Mouse (Mus musculus) limb, embryonic 11.5 days (tissue): Measurements from ENCODE around the gene Actr3. TPM values are rescaled to one million over a fixed set of nuclear protein-coding genes. Genes with fewer than 3 reads are reported as not detected.
A peak's percentile ranks its signal among the peaks of the same experiment; 100 is the strongest.

Experiments used
- ATAC-seq: fragments of 200-750 bp; cut with Nextera tagmentation; 2 replicates; pipeline ENCODE4 v1.8.0; 2017; ENCODE audit warnings: low read depth; ENCODE audit not compliant: insufficient number of reproducible peaks, low FRiP score, low TSS enrichment
- DNase-seq: peaks from one replicate; pipeline ENCODE4 v3.0.0-alpha.2; 2015; ENCODE audit warnings: low spot score
- H3K27ac ChIP-seq: fragments of 300-500 bp; sonication (generic); replicated peaks from 2 replicates; pipeline ENCODE4 v1.5.1; 2014; ENCODE audit warnings: low read depth, mild to moderate bottlenecking, low read length
- H3K27me3 ChIP-seq: fragments of 300-500 bp; sonication (generic); 2 replicates; pipeline ENCODE4 v1.6.1; 2014; ENCODE audit warnings: mild to moderate bottlenecking, low read length, mixed read lengths; ENCODE audit not compliant: control insufficient read depth, insufficient read depth
- H3K36me3 ChIP-seq: fragments of 300-500 bp; sonication (generic); 2 replicates; pipeline ENCODE4 v1.6.1; 2014; ENCODE audit warnings: mild to moderate bottlenecking, low read length, moderate library complexity, mixed read lengths; ENCODE audit not compliant: control insufficient read depth, insufficient read depth
- H3K4me1 ChIP-seq: fragments of 300-500 bp; sonication (generic); 2 replicates; pipeline ENCODE4 v1.6.1; 2014; ENCODE audit warnings: low read length, mixed read lengths; ENCODE audit not compliant: control insufficient read depth, insufficient read depth
- H3K4me2 ChIP-seq: fragments of 300-500 bp; sonication (generic); 2 replicates; pipeline ENCODE4 v1.6.1; 2014; ENCODE audit warnings: low read depth, mild to moderate bottlenecking, moderate library complexity; ENCODE audit not compliant: severe bottlenecking
- H3K4me3 ChIP-seq: fragments of 300-500 bp; sonication (generic); 2 replicates; pipeline ENCODE4 v1.5.1; 2014; ENCODE audit warnings: low read depth, low read length
- H3K9ac ChIP-seq: fragments of 300-500 bp; sonication (generic); 2 replicates; pipeline ENCODE4 v1.6.1; 2014; ENCODE audit warnings: mild to moderate bottlenecking, low read length
- H3K9me3 ChIP-seq: fragments of 300-500 bp; sonication (generic); 2 replicates; pipeline ENCODE4 v1.6.1; 2016; ENCODE audit warnings: low read length; ENCODE audit not compliant: control insufficient read depth
- WGBS: fragments of 180-500 bp; shearing (Covaris S2); extraction: QIAGEN DNeasy Blood & Tissue Kit; methylation state at CpG from one replicate; pipeline ENCODE4 v1.1.7; 2014; 5-methylcytosine and 5-hydroxymethylcytosine counted together
- polyA plus RNA-seq: library from polyadenylated mRNA; unstranded; fragments of >200 nt; fragmentation: Nextera tagmentation; extraction: Ambion mirVana; gene quantifications from 2 replicates; pipeline ENCODE4 v1.2.1, GENCODE M21; 2014

The Actr3 gene
- 234 and 245 TPM in 2 replicates for polyA plus RNA-seq

DNA sequence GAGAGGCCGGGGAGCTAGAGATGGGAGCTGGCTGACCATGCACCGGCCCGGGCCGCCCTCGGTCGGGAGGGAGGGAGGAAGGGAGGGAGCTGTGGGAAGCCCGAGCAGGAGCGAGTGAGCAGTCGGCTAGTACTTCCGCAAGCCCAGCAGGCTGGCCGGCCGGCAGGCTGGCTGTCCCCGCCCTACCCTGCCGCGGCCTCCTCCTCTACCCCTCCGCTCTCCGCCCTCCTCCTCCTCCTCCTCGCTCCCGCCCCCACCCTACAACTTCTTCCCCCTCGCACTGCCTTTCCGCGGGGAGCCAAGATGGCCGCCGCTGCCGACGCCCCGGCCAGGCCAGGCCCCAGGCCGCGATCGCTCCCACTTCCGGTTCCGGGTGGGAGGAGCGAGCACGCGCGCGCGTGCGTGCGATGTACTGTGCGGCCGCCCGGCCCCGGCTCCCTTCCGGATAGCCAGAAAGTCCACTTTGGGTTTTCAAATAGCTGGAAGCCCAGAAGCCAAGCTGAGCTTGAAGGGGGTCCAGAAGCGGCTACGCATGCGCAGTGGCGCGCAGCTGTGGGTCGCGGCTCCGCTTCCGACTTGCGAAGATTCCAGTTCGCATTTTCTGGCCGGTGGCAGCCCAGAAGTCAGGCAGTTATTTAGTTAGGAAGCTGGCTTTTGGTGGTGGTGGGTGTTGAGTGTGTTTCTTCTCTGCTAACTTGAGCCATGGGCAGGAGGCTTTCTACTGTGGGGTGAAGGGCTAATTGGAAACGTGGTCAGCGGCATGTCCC, at the start of gene Actr3:
TSS of gene Actr3 (minus strand) at position 359 of the 767 bp plus-strand sequence.
- Histone ChIP-seq H3K4me1 (peaks cover 3% of the 10 kb centered on the region; the same call in 1 of the 2 replicates), H3K36me3 (no peaks in the 10 kb centered on the region), H3K27me3 (no peaks in the 10 kb centered on the region), H3K9me3 (no peaks in the 10 kb centered on the region), H3K4me3 (peak within 1 kb of the TSS; percentile 62), H3K4me2 (peak within 1 kb of the TSS; percentile 52), H3K27ac (peak within 1 kb of the TSS; percentile 93), H3K9ac (peak within 1 kb of the TSS; percentile 85)
- peak; percentile 100 for DNase-seq
- peak; percentile 93 for ATAC-seq
- under 1% methylated on average over 40 of the region's 59 CpGs for WGBS

DNA sequence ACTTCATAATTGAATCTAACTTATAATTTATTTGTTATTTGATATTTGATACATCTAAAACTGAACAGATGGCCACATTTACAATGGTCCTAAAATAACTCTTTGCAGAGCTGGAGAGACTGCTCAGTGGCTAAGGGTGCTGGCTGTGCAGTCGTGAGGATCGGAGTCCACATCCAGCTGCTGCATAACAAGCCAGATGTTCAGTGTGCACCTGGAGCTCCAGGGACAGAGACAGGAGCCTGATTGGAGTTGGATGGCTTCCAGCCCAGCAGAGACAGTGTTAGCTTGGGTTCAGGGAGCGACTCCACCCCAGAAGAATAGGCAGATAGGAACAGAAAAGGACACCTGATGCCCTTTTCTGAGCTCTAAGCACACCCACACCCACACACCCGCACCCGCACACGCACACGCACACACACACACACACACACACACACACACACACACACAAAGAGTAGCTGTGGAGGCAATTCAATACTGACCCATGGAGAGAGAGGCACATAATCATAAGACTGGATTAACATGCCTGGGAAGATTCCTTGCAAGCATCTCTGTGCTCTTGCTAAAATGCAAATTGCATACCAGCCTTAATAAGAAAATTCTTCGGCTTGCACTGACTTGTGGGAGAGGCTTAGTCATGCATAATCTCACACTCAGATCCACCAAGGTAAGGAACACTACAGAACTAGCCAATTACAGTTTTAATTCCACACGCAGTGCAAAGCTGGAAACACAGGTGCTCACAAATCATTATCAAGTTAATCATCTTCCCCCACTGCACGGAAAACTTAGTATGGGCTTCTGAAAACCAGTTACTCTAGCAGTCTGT, 47.1 kb upstream of the Actr3 start:
- Histone ChIP-seq H3K4me1 (no peaks in the 10 kb centered on the region), H3K27ac (no peak overlapping the region), H3K27me3 (no peaks in the 10 kb centered on the region), H3K9me3 (no peaks in the 10 kb centered on the region), H3K4me3 (no peak overlapping the region), H3K36me3 (no peaks in the 10 kb centered on the region), H3K4me2 (no peak overlapping the region), H3K9ac (no peak overlapping the region)
- 70% methylated on average over 10 of the region's 10 CpGs for WGBS
- peak; percentile 27 for DNase-seq
- peak; percentile 51; the same call in 1 of the 2 replicates for ATAC-seq

DNA sequence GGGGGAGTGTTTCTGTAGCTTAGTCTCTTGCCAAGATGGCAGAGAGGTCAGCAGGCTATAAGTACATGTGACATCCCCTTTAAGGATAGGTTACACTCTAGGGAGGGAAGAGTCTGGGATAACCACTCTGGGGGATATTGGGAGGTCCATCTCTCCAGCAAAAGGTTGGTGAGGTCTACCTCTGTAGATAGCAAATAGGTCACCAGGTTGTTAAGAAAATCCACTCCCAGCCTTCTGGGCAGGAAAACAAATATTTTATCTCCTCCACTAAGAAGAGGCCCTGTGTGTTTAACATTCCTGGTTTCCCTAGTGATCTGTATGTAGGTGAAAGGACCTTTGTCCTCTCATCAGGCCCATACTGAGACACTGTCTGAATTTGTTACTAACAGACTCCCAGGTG, 46.3 kb upstream of the Actr3 start:
- Histone ChIP-seq H3K4me3 (no peak overlapping the region), H3K4me1 (no peaks in the 10 kb centered on the region), H3K4me2 (no peak overlapping the region), H3K27ac (no peak overlapping the region), H3K9me3 (no peaks in the 10 kb centered on the region), H3K36me3 (no peaks in the 10 kb centered on the region), H3K27me3 (no peaks in the 10 kb centered on the region), H3K9ac (no peak overlapping the region)
- ATAC-seq: no peak
- no peak for DNase-seq

DNA sequence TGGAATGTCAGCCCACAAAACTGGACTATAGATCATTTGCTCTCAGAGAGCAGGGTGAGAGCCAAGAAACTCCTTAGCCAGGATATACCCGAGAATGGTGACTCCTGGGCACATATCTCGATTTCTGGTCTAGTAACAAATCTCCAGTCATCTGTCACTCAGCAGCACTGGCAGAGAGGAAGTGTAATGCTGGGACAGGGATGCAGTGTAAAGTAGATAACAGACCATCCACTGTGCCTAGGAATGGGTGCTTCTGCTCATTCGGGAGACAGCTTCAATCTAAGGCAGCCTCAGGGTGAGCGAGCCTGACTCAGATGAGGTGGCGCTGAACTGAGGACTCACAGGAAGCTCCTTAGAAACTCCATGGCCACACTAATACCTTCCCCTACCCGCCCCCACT, 43.1 kb upstream of the Actr3 start:
- no peaks in the 10 kb centered on the region for H3K27me3 ChIP-seq
- no peak overlapping the region for H3K4me2 ChIP-seq
- H3K9me3 ChIP-seq: no peaks in the 10 kb centered on the region
- no peak overlapping the region for H3K9ac ChIP-seq
- no peak for DNase-seq
- H3K27ac ChIP-seq: no peak overlapping the region
- no peaks in the 10 kb centered on the region for H3K36me3 ChIP-seq
- no peak for ATAC-seq
- WGBS: 92% methylated on average over 6 of the region's 6 CpGs
- H3K4me1 ChIP-seq: no peaks in the 10 kb centered on the region
- no peak overlapping the region for H3K4me3 ChIP-seq

DNA sequence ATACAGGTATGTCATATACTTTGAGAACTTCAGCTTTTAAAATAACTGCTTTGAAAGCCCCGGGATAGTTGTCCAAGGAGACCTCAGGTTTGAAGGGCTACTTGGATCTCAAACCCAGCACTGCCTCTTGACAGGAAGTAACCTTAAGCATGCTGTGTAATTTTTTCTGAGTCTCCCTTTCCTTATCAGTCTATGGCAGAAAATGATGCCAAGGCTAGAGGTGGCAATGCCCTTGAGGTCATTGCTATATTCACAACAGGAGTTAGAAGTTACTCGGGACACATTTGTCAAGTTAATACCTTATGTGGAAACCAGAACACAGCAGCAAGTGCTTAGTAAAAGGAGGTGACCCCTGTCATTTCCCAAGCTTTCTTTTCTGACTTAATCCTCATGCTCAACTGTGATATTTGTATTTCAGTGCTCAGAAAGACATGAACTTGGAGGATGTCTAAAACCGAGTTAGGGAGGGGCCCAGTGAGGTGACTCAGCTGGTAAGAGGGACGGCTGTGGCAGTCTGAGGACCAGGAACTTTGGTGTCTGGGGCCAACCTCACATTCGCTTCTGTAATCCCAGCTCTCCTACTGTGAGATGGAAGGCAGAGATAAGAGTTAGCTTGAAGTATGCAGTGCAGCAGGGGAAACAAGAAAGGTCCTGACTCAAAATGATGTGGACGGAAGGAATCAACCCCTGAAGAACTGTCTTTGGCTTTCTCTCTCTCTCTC, 40.6 kb upstream of the Actr3 start:
- H3K4me3 ChIP-seq: no peak overlapping the region
- H3K9ac ChIP-seq: no peak overlapping the region
- H3K36me3 ChIP-seq: no peaks in the 10 kb centered on the region
- WGBS: 78% methylated on average over 6 of the region's 6 CpGs
- no peak overlapping the region for H3K4me2 ChIP-seq
- H3K27me3 ChIP-seq: no peaks in the 10 kb centered on the region
- no peaks in the 10 kb centered on the region for H3K9me3 ChIP-seq
- DNase-seq (no peak), ATAC-seq (no peak)
- no peaks in the 10 kb centered on the region for H3K4me1 ChIP-seq
- H3K27ac ChIP-seq: no peak overlapping the region

DNA sequence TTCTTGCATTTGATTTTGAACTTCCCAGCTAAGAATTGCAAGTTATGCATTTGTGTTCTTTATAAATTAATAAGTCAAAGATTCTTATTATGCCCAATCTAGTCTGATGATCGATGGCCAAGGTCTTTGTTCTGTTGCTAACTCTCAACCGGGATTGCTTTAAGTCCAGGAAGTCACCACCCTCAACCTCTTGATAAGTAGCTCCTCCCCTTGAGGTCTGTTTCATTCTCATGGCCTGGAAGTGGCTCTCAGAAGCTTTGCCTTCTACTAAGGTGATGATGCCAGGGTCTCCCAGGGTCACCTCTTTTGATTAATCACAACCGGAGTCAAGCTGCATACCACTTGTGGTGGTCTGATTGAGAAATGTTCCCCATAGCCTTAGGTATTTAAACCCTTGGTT, 38.3 kb upstream of the Actr3 start:
- no peak overlapping the region for H3K9ac ChIP-seq
- no peak overlapping the region for H3K4me2 ChIP-seq
- H3K9me3 ChIP-seq: no peaks in the 10 kb centered on the region
- WGBS: 88% methylated on average over 3 of the region's 3 CpGs
- H3K4me3 ChIP-seq: no peak overlapping the region
- no peak overlapping the region for H3K27ac ChIP-seq
- no peaks in the 10 kb centered on the region for H3K27me3 ChIP-seq
- DNase-seq (no peak), ATAC-seq (no peak)
- H3K4me1 ChIP-seq: no peaks in the 10 kb centered on the region
- no peaks in the 10 kb centered on the region for H3K36me3 ChIP-seq

DNA sequence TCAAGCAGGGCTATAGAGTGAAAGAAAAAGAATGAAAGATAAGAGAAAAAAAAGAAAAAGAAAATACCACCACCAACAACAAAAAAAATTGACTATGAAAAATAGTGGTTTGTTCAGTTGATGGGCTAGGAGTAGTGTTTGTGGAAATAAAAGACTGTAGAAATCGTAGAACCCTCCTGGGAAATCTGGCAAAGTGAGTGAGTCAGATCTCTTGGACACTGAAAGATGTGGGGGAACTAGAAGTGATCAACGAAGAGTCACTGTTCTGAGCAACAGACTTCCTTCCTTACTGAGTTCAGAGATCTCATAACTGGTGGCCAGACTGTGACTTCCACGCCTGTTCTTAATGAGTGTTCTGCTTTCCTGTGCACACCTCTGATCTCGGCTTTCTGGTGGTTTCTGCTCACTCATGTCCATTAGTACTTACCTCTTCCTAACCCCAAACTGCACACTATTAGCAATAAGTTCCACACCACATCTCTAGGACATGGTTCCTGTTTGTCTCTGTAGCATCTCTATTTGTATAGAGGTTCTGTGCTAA, 37.7 kb upstream of the Actr3 start:
- Histone ChIP-seq H3K4me1 (no peaks in the 10 kb centered on the region), H3K9me3 (no peaks in the 10 kb centered on the region), H3K4me2 (no peak overlapping the region), H3K27ac (no peak overlapping the region), H3K36me3 (no peaks in the 10 kb centered on the region), H3K27me3 (no peaks in the 10 kb centered on the region), H3K4me3 (no peak overlapping the region), H3K9ac (no peak overlapping the region)
- DNase-seq: no peak
- no peak for ATAC-seq
- 80% methylated on average over 4 of the region's 4 CpGs for WGBS
